Mouse (Mus musculus): Measurements from ENCODE around the gene Sap30l. TPM values are rescaled to one million over a fixed set of nuclear protein-coding genes. Genes with fewer than 3 reads are reported as not detected.
"Not testable (repeated sequence)": the region's sequence is repeated elsewhere in the genome, so short reads cannot be mapped to it uniquely, and the experiment has no call there.

The Sap30l gene
- polyA plus RNA-seq, 1 experiment from 2014 or later = 8.5 TPM

DNA sequence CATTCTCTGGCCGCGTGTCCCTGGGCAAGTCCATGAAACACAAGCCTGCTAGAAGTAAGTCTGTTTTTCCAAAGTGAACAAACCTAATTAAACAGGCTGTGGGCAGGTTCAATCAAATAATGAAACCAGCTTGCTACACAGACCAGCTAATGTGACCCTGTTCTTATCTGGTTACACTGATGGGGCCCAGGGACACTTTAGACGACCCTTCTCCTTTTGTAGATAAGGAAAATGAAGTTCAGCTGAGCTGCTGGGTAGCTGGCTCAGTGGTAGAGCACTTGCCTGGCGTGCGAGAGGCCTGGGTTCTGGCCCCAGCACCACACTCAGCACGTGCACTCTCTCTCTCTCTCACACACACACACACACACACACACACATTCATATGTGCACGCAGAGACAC lies 22.3 kb downstream of the Sap30l start:
- WGBS = 69% methylated on average over 7 of the region's 7 CpGs
- Histone ChIP-seq H3K4me1 (ENCODE audit: control insufficient read depth, insufficient read depth, low read length) (peaks cover 5% of the 10 kb centered on the region; the same call in 1 of the 2 replicates), H3K9me3 (replicated peaks; ENCODE audit: control insufficient read depth, low read length) (no peaks in the 10 kb centered on the region), H3K27ac (ENCODE audit: low read depth, low read length) (no peak overlapping the region), H3K4me3 (ENCODE audit: low read depth, low read length) (no peak overlapping the region), H3K4me2 (ENCODE audit: low read length) (no peak overlapping the region), H3K9ac (ENCODE audit: low read length) (no peak overlapping the region), H3K27me3 (replicated peaks; ENCODE audit: control insufficient read depth, insufficient read depth, low read length) (peaks cover 20% of the 10 kb centered on the region), H3K36me3 (ENCODE audit: control insufficient read depth, insufficient read depth, low read length) (no peaks in the 10 kb centered on the region)
- no peak for DNase-seq (ENCODE audit: low spot score)
- no peak for ATAC-seq

DNA sequence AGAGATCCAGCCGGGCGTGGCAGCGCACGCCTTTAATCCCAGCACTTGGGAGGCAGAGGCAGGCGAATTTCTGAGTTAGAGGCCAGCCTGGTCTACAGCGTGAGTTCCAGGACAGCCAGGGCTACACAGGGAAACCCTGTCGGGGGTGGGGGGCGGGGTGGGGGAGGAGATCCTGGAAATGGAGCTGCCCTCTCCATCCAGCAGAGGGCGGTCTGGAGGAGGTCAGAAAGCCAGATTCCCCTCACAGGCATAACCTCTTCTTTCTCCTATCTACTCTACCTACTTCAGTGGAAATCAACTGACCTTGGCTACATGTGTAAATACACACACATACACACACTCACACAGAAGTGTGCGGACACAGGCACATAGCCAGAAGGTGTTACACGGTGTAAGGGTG lies 23.8 kb downstream of the Sap30l start:
- not testable (repeated sequence) for H3K4me1 ChIP-seq (ENCODE audit: control insufficient read depth, insufficient read depth, low read length); ATAC-seq; DNase-seq (ENCODE audit: low spot score); H3K4me2 ChIP-seq (ENCODE audit: low read length); H3K36me3 ChIP-seq (ENCODE audit: control insufficient read depth, insufficient read depth, low read length); H3K9ac ChIP-seq (ENCODE audit: low read length); H3K4me3 ChIP-seq (ENCODE audit: low read depth, low read length); H3K27ac ChIP-seq (ENCODE audit: low read depth, low read length); H3K9me3 ChIP-seq (replicated peaks; ENCODE audit: control insufficient read depth, low read length)
- 41% methylated on average over 11 of the region's 11 CpGs for WGBS
- peaks cover 32% of the 10 kb centered on the region for H3K27me3 ChIP-seq (replicated peaks; ENCODE audit: control insufficient read depth, insufficient read depth, low read length)

DNA sequence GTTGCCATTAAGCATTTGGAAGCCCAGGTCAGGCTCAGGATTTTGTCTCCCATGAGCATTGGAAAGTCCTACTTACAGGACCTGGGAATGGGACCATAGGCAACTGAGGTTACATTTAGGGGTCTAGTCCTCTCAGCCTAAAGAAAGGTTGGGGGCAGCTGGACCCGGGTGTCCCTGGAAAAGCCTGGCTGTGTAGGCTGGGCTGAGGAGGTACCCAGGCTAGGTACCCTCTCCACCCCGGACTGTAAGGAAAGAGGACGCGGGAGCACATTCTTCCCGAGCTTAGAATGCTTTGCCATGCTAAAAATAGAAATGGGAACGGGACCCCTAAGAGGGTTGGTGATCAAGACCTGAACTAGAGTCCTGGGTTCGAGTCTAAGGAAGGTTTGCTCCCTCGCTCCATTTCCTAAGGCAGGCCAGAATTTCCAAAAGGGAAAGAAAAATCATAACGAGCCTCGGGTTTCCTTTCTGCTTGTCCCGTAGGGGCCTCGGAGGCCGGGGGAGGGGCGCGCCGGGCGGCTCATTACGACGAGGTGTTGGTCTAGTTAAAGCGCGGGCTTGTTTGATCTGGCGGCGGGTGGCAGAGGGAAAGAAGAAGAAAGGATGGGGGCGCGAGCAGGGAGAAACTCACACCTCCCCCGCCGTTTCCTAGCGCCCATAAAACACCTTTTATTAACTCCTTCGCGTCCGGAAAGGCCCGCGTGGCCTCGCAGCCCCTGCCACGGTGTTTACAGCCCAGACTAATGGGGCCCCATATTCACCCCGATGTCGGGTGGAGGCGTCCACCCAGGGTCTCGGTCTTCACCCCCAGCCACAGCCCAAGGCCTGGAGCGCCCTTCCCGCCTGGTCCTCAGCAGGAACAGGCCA lies 25.8 kb downstream of the Sap30l start:
- under 1% methylated on average over 41 of the region's 41 CpGs for WGBS
- ATAC-seq (peak; percentile 37; the same call in 1 of the 2 replicates), DNase-seq (ENCODE audit: low spot score) (no peak)
- Histone ChIP-seq H3K4me2 (ENCODE audit: low read length) (peak overlapping the region; percentile 42), H3K4me3 (ENCODE audit: low read depth, low read length) (peak overlapping the region; percentile 27), H3K36me3 (ENCODE audit: control insufficient read depth, insufficient read depth, low read length) (no peaks in the 10 kb centered on the region), H3K4me1 (ENCODE audit: control insufficient read depth, insufficient read depth, low read length) (peaks cover 5% of the 10 kb centered on the region; the same call in 1 of the 2 replicates), H3K9me3 (replicated peaks; ENCODE audit: control insufficient read depth, low read length) (no peaks in the 10 kb centered on the region), H3K27ac (ENCODE audit: low read depth, low read length) (no peak overlapping the region), H3K27me3 (replicated peaks; ENCODE audit: control insufficient read depth, insufficient read depth, low read length) (peaks cover 53% of the 10 kb centered on the region), H3K9ac (ENCODE audit: low read length) (no peak overlapping the region)

DNA sequence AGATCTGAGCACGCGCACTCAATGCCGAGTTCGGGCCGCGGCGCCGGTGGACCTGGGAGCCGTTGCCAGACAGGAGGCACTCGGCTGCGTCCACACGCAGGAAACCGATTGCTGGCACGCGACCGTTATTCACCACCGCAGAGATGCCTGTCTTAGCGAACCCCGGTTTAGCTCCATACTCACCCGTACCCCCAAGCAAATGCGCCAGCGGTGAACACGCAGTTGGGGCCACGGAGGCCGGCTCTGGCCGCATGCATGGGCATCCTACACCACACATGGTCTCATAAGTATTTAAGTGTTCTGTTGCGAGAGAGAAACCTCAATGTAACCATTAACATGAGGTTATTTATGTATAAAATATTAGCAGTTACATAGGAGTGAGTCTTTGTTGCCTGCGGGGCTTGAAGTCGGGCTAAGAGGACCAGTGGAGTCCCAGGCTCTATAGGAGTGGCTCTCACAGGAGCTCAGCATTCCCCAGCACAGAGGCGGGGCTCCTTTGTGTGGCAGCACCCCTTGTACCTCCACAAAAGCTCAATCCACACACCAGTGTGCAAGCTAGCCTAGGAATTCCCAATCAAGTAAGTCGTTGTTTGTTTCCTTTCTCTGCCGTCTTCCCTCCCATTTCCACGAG lies 26.6 kb downstream of the Sap30l start:
- Histone ChIP-seq H3K27ac (ENCODE audit: low read depth, low read length) (no peak overlapping the region), H3K9ac (ENCODE audit: low read length) (no peak overlapping the region), H3K27me3 (replicated peaks; ENCODE audit: control insufficient read depth, insufficient read depth, low read length) (peaks cover 60% of the 10 kb centered on the region), H3K9me3 (replicated peaks; ENCODE audit: control insufficient read depth, low read length) (no peaks in the 10 kb centered on the region), H3K4me1 (ENCODE audit: control insufficient read depth, insufficient read depth, low read length) (peaks cover 5% of the 10 kb centered on the region; the same call in 1 of the 2 replicates), H3K4me2 (ENCODE audit: low read length) (peak overlapping the region; percentile 42), H3K36me3 (ENCODE audit: control insufficient read depth, insufficient read depth, low read length) (no peaks in the 10 kb centered on the region), H3K4me3 (ENCODE audit: low read depth, low read length) (peak overlapping the region; percentile 27)
- under 1% methylated on average over 33 of the region's 33 CpGs for WGBS
- ATAC-seq = peak; percentile 5; the same call in 1 of the 2 replicates
- DNase-seq (ENCODE audit: low spot score) = peak; percentile 23

DNA sequence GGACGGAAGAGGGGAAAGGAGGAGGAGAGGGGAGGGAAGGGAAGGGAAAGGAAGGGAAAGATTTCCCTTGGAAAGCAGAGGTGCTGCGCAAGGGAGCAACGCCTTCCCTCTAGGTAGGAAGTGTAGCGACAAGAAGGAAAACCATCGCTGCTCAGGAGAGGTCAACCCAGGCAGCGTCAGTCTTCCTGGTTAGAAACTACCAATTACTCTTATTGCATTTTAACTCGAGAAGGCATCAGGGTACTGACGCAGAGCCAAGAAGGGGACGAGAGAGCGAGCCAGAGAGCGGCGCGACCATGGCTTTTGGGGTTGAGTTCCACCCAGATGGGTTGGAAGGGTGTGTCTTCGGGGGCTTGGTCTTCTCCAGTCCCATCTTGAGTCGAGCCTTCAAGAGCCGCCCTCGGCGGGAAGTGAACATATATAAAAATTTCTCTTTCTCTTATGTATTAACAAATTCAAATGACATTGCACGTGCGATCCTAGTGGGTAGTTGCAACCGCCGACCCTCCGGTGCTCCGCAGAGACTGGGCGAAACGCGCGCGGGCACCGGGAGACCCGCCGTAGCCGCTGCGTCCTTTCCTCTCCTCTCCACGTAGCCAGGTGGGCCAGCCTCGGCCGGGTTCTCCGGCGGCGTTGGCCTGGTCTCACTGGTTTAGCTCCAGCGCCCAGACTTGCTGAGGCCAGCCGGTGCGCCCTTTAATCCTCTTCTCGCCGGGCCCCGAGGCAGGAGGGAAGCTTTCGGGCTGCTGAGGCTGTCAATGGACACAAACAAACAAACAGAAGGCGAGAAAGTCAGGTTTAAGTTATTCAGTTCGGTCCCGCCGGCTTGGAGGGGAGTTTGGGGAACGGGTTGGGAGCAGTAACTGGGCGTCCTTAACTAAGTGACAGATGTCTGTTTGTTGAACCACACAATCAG lies 27.8 kb downstream of the Sap30l start:
- ATAC-seq = no peak

DNA sequence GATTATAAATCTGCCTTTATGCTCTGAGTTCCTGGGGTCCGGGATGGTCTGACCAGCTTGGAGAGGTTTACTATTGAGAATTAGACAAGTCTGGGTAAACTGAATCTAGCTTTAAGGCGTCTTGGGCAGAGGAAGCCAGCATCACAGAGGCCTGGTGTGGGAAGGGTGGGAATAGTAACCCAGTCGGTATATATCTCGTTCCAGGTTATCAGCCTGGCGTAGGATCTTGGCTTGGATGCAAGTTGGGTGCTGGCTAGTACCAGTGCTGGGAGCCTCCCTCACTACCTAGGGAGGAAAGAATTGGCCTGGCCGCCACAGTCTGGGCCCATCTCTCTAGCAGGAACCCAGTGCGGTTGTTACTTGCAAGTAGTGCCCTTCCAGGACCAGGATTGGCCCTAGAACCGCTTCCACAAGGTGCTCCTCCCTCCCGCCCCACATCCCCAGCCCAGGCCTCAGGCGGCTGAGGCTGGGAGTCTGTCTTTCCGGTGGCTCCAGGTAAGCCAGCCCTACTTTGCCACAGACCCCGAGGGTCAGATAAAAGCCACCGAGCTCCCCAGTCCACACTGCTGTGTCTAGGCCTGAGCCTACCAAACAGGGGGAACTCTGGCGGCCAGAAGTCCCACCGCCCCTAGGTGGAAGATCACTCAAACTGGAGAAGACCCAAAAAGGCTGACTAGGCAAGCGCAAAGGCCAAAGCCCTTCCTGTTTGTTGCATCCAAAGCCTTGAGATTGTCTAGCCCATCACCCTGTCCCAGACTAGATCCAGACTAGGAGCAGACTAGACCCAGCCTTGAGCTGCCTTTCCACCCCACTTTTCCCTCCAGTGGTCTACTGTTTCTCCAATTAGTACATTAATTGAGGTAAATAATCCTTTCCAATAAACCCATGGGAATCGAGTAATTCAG lies 28.7 kb downstream of the Sap30l start:
- H3K27ac ChIP-seq (ENCODE audit: low read depth, low read length) = no peak overlapping the region
- ATAC-seq (no peak), DNase-seq (ENCODE audit: low spot score) (no peak)
- peaks cover 79% of the 10 kb centered on the region for H3K27me3 ChIP-seq (replicated peaks; ENCODE audit: control insufficient read depth, insufficient read depth, low read length)
- H3K9me3 ChIP-seq (replicated peaks; ENCODE audit: control insufficient read depth, low read length) = no peaks in the 10 kb centered on the region
- no peaks in the 10 kb centered on the region for H3K36me3 ChIP-seq (ENCODE audit: control insufficient read depth, insufficient read depth, low read length)
- 15% methylated on average over 17 of the region's 17 CpGs for WGBS
- no peak overlapping the region for H3K4me2 ChIP-seq (ENCODE audit: low read length)
- peaks cover 5% of the 10 kb centered on the region; the same call in 1 of the 2 replicates for H3K4me1 ChIP-seq (ENCODE audit: control insufficient read depth, insufficient read depth, low read length)
- H3K4me3 ChIP-seq (ENCODE audit: low read depth, low read length) = no peak overlapping the region
- H3K9ac ChIP-seq (ENCODE audit: low read length) = no peak overlapping the region

More for the DNA sequence above, 27.8 kb downstream of the Sap30l start:
- DNase-seq (ENCODE audit: low spot score) = no peak
- no peaks in the 10 kb centered on the region for H3K9me3 ChIP-seq (replicated peaks; ENCODE audit: control insufficient read depth, low read length)
- H3K4me2 ChIP-seq (ENCODE audit: low read length) = no peak overlapping the region
- H3K9ac ChIP-seq (ENCODE audit: low read length) = no peak overlapping the region
- WGBS = 2% methylated on average over 53 of the region's 53 CpGs
- H3K27me3 ChIP-seq (replicated peaks; ENCODE audit: control insufficient read depth, insufficient read depth, low read length) = peaks cover 72% of the 10 kb centered on the region
- no peak overlapping the region for H3K4me3 ChIP-seq (ENCODE audit: low read depth, low read length)
- H3K4me1 ChIP-seq (ENCODE audit: control insufficient read depth, insufficient read depth, low read length) = peaks cover 5% of the 10 kb centered on the region; the same call in 1 of the 2 replicates
- H3K36me3 ChIP-seq (ENCODE audit: control insufficient read depth, insufficient read depth, low read length) = no peaks in the 10 kb centered on the region
- no peak overlapping the region for H3K27ac ChIP-seq (ENCODE audit: low read depth, low read length)

DNA sequence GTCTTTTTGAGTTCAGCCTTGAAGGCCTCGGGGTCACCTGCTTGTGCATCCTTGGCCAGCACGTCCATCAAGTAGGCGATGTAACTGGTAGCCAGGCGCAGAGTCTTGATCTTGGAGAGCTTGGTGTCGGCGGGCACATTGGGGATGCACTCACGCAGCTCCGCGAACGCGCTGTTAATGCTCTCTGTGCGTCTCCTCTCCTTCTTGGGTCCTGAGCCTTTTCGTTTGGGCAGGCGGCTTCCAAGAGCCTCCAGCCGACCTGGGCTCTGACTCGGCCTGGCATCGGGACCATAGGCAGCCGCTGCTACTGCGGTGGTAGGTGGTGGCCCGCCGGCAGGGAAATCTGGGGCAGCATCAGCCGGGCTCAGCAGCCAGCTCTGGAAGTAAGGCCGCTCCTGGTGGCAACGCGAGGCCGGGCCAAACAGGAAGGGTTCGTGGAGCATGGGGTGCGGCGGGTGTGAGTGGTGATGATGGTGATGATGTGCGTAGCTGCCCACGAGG lies 29.9 kb downstream of the Sap30l start:
- H3K36me3 ChIP-seq (ENCODE audit: control insufficient read depth, insufficient read depth, low read length) = no peaks in the 10 kb centered on the region
- H3K9ac ChIP-seq (ENCODE audit: low read length) = no peak overlapping the region
- H3K4me2 ChIP-seq (ENCODE audit: low read length) = no peak overlapping the region
- peaks cover 82% of the 10 kb centered on the region for H3K27me3 ChIP-seq (replicated peaks; ENCODE audit: control insufficient read depth, insufficient read depth, low read length)
- no peak for DNase-seq (ENCODE audit: low spot score)
- no peak for ATAC-seq
- 1% methylated on average over 30 of the region's 31 CpGs for WGBS
- H3K9me3 ChIP-seq (replicated peaks; ENCODE audit: control insufficient read depth, low read length) = no peaks in the 10 kb centered on the region
- no peak overlapping the region for H3K4me3 ChIP-seq (ENCODE audit: low read depth, low read length)
- H3K27ac ChIP-seq (ENCODE audit: low read depth, low read length) = no peak overlapping the region
- peaks cover 5% of the 10 kb centered on the region; the same call in 1 of the 2 replicates for H3K4me1 ChIP-seq (ENCODE audit: control insufficient read depth, insufficient read depth, low read length)
